Comparison of ENCODE assay signal across 1 mouse cellular context in the genomic region with DNA sequence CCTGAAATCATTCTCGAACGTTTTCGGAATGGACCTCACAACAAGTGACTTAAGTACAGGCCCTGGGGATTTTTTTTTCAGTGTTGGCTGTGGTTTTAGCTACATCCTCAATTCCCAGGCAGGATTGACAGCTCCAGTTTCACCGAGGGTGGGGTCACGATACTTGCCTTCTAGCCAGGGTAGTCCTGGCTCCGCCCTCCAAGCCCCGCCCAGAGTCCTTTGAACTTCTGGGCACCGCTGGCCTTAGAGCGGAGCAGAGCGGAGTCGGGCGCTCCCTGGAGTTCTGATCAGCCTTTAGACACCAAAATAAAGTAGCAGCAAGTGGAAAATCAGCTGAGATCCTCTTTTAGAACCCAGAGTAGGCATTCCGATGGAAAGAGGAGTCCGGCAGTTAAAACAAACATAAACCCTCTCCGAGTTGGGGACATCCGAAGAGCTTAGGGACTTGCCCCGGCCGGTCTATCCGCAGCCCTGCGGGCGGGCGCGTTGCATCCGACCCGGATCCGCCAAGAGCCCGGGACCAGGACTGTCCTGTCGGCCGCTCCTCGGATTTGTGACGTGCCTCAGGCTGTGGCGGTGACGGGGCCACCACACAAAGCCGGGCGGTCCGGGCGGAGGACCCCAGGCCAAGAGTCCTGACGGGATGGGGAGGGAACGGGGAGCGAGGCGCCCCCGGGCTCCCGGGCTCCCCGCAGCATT.
TF ChIP-seq lines count a peak whose summit lies in the region.

No protein-coding gene starts in this region.

TF ChIP-seq in CH12.LX, 34 proteins besides CTCF, POLR2A, EP300 and RAD21 (continued from another document):
- TF ChIP-seq MEF2A (IDR thresholded peaks at IDR 0.05; ENCODE audit: borderline replicate concordance, low read depth, low read length) = peak; percentile 50
- TF ChIP-seq MXI1 (IDR thresholded peaks at IDR 0.05; ENCODE audit: low read depth, low read length) = 0 out of 2 replicates have a peak, but pooled peaks have one; percentile 10
- peak; percentile 53 for TF ChIP-seq BHLHE40 (IDR thresholded peaks at IDR 0.05; ENCODE audit: low read depth, low read length)
- peak; percentile 50; the same call in 1 of the 2 replicates for TF ChIP-seq MAX (IDR thresholded peaks at IDR 0.05; ENCODE audit: low read length)
- TF ChIP-seq UBTF (IDR thresholded peaks at IDR 0.05; ENCODE audit: low read depth, low read length) = 0 out of 2 replicates have a peak, but pooled peaks have one; percentile 35
- TF ChIP-seq TCF12 (IDR thresholded peaks at IDR 0.05; ENCODE audit: low read depth, low read length) = no peak
- TF ChIP-seq CHD2 (IDR thresholded peaks at IDR 0.05; ENCODE audit: low read length) = no peak
- TF ChIP-seq IRF4 (IDR thresholded peaks at IDR 0.05; ENCODE audit: low read depth, low read length) = peak; percentile 57; the same call in 1 of the 2 replicates
- TF ChIP-seq MAFK (IDR thresholded peaks at IDR 0.05; ENCODE audit: insufficient replicate concordance, low read length) = no peak
- peak; percentile 39 for TF ChIP-seq SIN3A (IDR thresholded peaks at IDR 0.05; ENCODE audit: low read length)
- TF ChIP-seq MAZ (IDR thresholded peaks at IDR 0.05; ENCODE audit: low read depth, low read length) = no peak; the same call in 1 of the 2 replicates
- TF ChIP-seq NELFE (IDR thresholded peaks at IDR 0.05; ENCODE audit: low read depth, low read length) = peak; percentile 51; the same call in 1 of the 2 replicates
- TF ChIP-seq RCOR1 (conservative IDR thresholded peaks at IDR 0.05; ENCODE audit: low read depth, low read length) = no peak; the same call in 1 of the 2 replicates
- TF ChIP-seq ZNF384 (IDR thresholded peaks at IDR 0.05; ENCODE audit: low read depth, low read length) = peak; percentile 88
- 0 out of 2 replicates have a peak, but pooled peaks have one; percentile 40 for TF ChIP-seq MYC (IDR thresholded peaks at IDR 0.05; ENCODE audit: low read depth, low read length)
